Mouse (Mus musculus): ENCODE results near the gene Abcd2.

Gene Abcd2

GRCm38 (mm10) chr15:91153311-91153710 is 38.3 kb downstream of the Abcd2 start:
- DNase-seq = no peak

GRCm38 (mm10) chr15:91152592-91152991 is 39.0 kb downstream of the Abcd2 start:
- no peak for DNase-seq

- DNase-seq = no peak
Measured at GRCm38 (mm10) chr15:91124584-91124983, 67.0 kb downstream of the Abcd2 start.

GRCm38 (mm10) chr15:91112555-91113209 is 78.9 kb downstream of the Abcd2 start:
- DNase-seq = no peak

GRCm38 (mm10) chr15:91108102-91108659 is 83.4 kb downstream of the Abcd2 start:
- DNase-seq = no peak

GRCm38 (mm10) chr15:91104934-91105333 is 86.7 kb downstream of the Abcd2 start:
- DNase-seq = no peak

GRCm38 (mm10) chr15:91104276-91104675 is 87.3 kb downstream of the Abcd2 start:
- DNase-seq = no peak

GRCm38 (mm10) chr15:91103814-91104213 is 87.8 kb downstream of the Abcd2 start:
- DNase-seq = no peak

- no peak for DNase-seq
Measured at GRCm38 (mm10) chr15:91103305-91103704, 88.3 kb downstream of the Abcd2 start.

GRCm38 (mm10) chr15:91096606-91097005 is 95.0 kb downstream of the Abcd2 start:
- no peak for DNase-seq

All from thymus, postnatal 25 days (tissue).